Mouse (Mus musculus): ENCODE measurements around the gene Kctd20. TPM values are rescaled to one million over a fixed set of nuclear protein-coding genes. Genes with fewer than 3 reads are reported as not detected.

The Kctd20 gene
- 38.6 and 39.5 TPM in 2 replicates for polyA plus RNA-seq (2015; fragmentation: Nextera tagmentation; extraction: Ambion mirVana)

DNA sequence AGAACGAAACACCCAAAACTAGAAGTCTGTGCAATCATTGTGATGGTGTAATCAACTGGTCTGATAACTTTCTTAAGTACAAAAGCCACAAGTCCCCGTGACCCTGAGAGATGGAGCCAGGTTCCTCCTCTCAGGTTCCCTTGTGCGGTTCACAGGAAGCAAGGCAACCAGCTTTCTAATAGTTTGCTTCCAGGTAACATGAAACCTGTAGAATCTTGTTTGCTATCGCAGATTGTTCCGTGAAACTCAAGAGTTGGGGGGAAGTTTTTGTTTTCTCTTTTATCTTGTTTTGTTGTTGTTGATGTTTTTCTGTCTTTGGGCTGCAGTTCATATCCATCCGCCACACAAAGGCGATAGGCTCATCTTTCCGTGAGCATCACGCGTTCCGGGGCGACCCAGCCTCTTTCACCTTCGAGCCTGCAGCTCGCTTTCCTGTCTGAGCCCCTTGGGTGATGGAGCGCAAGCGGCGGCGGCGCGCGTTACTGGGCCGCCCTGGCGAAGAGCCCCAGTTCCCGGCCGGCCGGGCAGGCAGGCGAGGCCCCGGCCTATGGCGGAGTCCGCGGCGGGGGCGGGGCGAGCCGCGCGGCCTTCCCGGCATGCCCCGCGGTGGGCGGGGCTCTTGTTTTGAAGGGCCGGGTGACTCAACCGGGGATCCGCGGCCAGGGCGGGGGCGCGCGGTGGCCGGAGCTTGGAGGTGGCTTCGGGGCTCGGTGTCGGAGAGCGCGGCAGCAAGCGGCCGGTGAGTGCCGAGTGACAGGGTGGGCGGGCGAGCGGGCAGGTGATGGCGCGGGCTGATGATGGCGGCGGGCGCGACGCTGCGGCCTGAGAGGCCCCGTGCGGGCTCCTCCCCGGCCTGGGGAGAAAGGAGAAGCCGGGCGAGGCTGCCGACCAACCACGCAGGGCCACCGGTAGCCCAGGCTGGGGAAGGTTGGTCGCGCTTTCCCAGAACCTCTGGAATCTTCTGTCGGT, at the start of gene Kctd20:
Kctd20 (plus strand) TSS at position 120 of the 969 bp plus-strand sequence.
- H3K36me3 ChIP-seq (replicated peaks; ENCODE audit: insufficient read depth, low read length) = peaks cover 8% of the 10 kb centered on the region
- peak; percentile 93 for ATAC-seq
- DNase-seq = peak; percentile 98
- peak within 1 kb of the TSS; percentile 70 for H3K4me3 ChIP-seq (ENCODE audit: low read depth, low read length)
- peak within 1 kb of the TSS; percentile 94 for H3K9ac ChIP-seq (replicated peaks)
- WGBS (ENCODE audit: insufficient replicate concordance) = under 1% methylated on average over 63 of the region's 80 CpGs
- no peaks in the 10 kb centered on the region for H3K27me3 ChIP-seq (ENCODE audit: insufficient read depth, low read length)
- peak within 1 kb of the TSS; percentile 73 for H3K4me2 ChIP-seq (ENCODE audit: low read depth, low read length)
- H3K4me1 ChIP-seq (ENCODE audit: insufficient read depth) = peaks cover 20% of the 10 kb centered on the region
- TF ChIP-seq EP300 (IDR thresholded peaks at IDR 0.05; ENCODE audit: low read depth) (peak; percentile 33; the same call in 1 of the 2 replicates), CTCF (IDR thresholded peaks at IDR 0.05; ENCODE audit: low read depth) (no peak)
- peak within 1 kb of the TSS; percentile 99 for H3K27ac ChIP-seq (ENCODE audit: low read depth)
- H3K9me3 ChIP-seq (ENCODE audit: low read length) = peaks cover 4% of the 10 kb centered on the region; the same call in 1 of the 2 replicates

GRCm38 (mm10) chr17:28904546-28905376, 47.0 kb upstream of the Kctd20 start:
- H3K9ac ChIP-seq (replicated peaks) = no peak overlapping the region
- ATAC-seq = no peak
- no peak overlapping the region for H3K27ac ChIP-seq (ENCODE audit: low read depth)
- H3K9me3 ChIP-seq (ENCODE audit: low read length) = no peaks in the 10 kb centered on the region
- H3K36me3 ChIP-seq (replicated peaks; ENCODE audit: insufficient read depth, low read length) = no peaks in the 10 kb centered on the region
- no peak overlapping the region for H3K4me3 ChIP-seq (ENCODE audit: low read depth, low read length)
- H3K4me2 ChIP-seq (ENCODE audit: low read depth, low read length) = no peak overlapping the region
- 31% methylated on average over 23 of the region's 23 CpGs for WGBS (ENCODE audit: insufficient replicate concordance)
- H3K27me3 ChIP-seq (ENCODE audit: insufficient read depth, low read length) = no peaks in the 10 kb centered on the region
- peak; percentile 82 for DNase-seq
- H3K4me1 ChIP-seq (ENCODE audit: insufficient read depth) = peaks cover 8% of the 10 kb centered on the region
- TF ChIP-seq CTCF (IDR thresholded peaks at IDR 0.05; ENCODE audit: low read depth) (peak; percentile 92), EP300 (IDR thresholded peaks at IDR 0.05; ENCODE audit: low read depth) (no peak)

DNA sequence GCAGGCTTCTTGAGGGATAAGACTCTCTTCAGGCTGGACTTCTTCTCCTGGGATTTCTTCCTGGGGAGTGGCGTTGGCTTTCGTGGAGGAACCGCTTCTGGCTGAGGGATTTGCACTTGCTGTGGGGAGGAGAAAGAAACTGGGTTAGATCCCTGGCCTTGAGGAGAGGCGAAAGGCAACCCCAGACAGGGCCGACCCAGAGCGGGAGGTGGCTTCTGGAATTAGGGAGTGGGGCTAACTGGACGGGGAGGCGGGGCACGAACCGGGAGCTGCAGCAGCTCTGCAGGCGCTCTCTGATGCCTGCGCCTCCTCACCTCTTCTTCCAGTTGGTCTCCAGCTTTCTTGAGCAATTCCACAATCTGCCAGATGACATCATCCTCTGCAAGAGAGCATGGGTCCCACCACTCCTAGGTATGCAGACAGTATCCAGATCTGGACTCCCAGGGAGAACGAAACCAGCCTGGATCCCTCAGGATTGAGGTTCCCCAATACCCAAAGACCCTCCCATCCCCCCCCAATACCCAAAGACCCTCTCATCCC, 46.3 kb upstream of the Kctd20 start:
- Histone ChIP-seq H3K4me3 (ENCODE audit: low read depth, low read length) (no peak overlapping the region), H3K9me3 (ENCODE audit: low read length) (no peaks in the 10 kb centered on the region), H3K36me3 (replicated peaks; ENCODE audit: insufficient read depth, low read length) (no peaks in the 10 kb centered on the region), H3K9ac (replicated peaks) (no peak overlapping the region), H3K27me3 (ENCODE audit: insufficient read depth, low read length) (no peaks in the 10 kb centered on the region), H3K4me1 (ENCODE audit: insufficient read depth) (peaks cover 9% of the 10 kb centered on the region), H3K4me2 (ENCODE audit: low read depth, low read length) (no peak overlapping the region), H3K27ac (ENCODE audit: low read depth) (no peak overlapping the region)
- TF ChIP-seq CTCF (IDR thresholded peaks at IDR 0.05; ENCODE audit: low read depth) (no peak), EP300 (IDR thresholded peaks at IDR 0.05; ENCODE audit: low read depth) (no peak)
- ATAC-seq = no peak
- no peak for DNase-seq
- 78% methylated on average over 12 of the region's 13 CpGs for WGBS (ENCODE audit: insufficient replicate concordance)

GRCm38 (mm10) chr17:28907959-28908358, 43.8 kb upstream of the Kctd20 start:
- ATAC-seq (no peak), DNase-seq (no peak)
- no peaks in the 10 kb centered on the region for H3K27me3 ChIP-seq (ENCODE audit: insufficient read depth, low read length)
- TF ChIP-seq CTCF (IDR thresholded peaks at IDR 0.05; ENCODE audit: low read depth) (no peak), EP300 (IDR thresholded peaks at IDR 0.05; ENCODE audit: low read depth) (no peak)
- no peaks in the 10 kb centered on the region for H3K36me3 ChIP-seq (replicated peaks; ENCODE audit: insufficient read depth, low read length)
- 77% methylated on average over 7 of the region's 7 CpGs for WGBS (ENCODE audit: insufficient replicate concordance)
- no peak overlapping the region for H3K4me3 ChIP-seq (ENCODE audit: low read depth, low read length)
- no peak overlapping the region for H3K4me2 ChIP-seq (ENCODE audit: low read depth, low read length)
- peaks cover 9% of the 10 kb centered on the region for H3K4me1 ChIP-seq (ENCODE audit: insufficient read depth)
- H3K27ac ChIP-seq (ENCODE audit: low read depth) = no peak overlapping the region
- no peaks in the 10 kb centered on the region for H3K9me3 ChIP-seq (ENCODE audit: low read length)
- no peak overlapping the region for H3K9ac ChIP-seq (replicated peaks)

GRCm38 (mm10) chr17:28909252-28909941, 42.4 kb upstream of the Kctd20 start:
- Histone ChIP-seq H3K36me3 (replicated peaks; ENCODE audit: insufficient read depth, low read length) (no peaks in the 10 kb centered on the region), H3K9ac (replicated peaks) (peak overlapping the region; percentile 55; the same call in 1 of the 2 replicates), H3K27me3 (ENCODE audit: insufficient read depth, low read length) (no peaks in the 10 kb centered on the region), H3K9me3 (ENCODE audit: low read length) (no peaks in the 10 kb centered on the region), H3K4me3 (ENCODE audit: low read depth, low read length) (peak overlapping the region; percentile 31), H3K4me2 (ENCODE audit: low read depth, low read length) (peak overlapping the region; percentile 72), H3K4me1 (ENCODE audit: insufficient read depth) (peaks cover 9% of the 10 kb centered on the region), H3K27ac (ENCODE audit: low read depth) (peak overlapping the region; percentile 12)
- peak; percentile 82 for DNase-seq
- 4% methylated on average over 29 of the region's 29 CpGs for WGBS (ENCODE audit: insufficient replicate concordance)
- ATAC-seq = peak; percentile 35; the same call in 1 of the 2 replicates
- TF ChIP-seq CTCF (IDR thresholded peaks at IDR 0.05; ENCODE audit: low read depth) (peak; percentile 76), EP300 (IDR thresholded peaks at IDR 0.05; ENCODE audit: low read depth) (no peak)

All from liver, postnatal 0 days (tissue).